Mouse (Mus musculus) hindbrain, embryonic 11.5 days (tissue): ENCODE results near the gene Ferd3l. TPM values are rescaled to one million over a fixed set of nuclear protein-coding genes. Genes with fewer than 3 reads are reported as not detected.

ENCODE experiments used
- ATAC-seq: fragments of 200-750 bp; cut with Nextera tagmentation; 2 replicates; pipeline ENCODE4 v1.8.0; 2017; ENCODE audit warnings: mild to moderate bottlenecking, moderate TSS enrichment, moderate library complexity; ENCODE audit not compliant: low FRiP score
- DNase-seq: peaks from one replicate; pipeline ENCODE4 v3.0.0-alpha.2; 2015; ENCODE audit warnings: low spot score
- H3K27ac ChIP-seq: fragments of 300-500 bp; sonication (generic); 2 replicates; pipeline ENCODE4 v1.5.1; 2014; ENCODE audit warnings: mild to moderate bottlenecking, low read depth, low read length
- H3K27me3 ChIP-seq: fragments of 300-500 bp; sonication (generic); 2 replicates; pipeline ENCODE4 v1.6.1; 2014; ENCODE audit warnings: mild to moderate bottlenecking, low read length, moderate library complexity, mixed read lengths; ENCODE audit not compliant: control insufficient read depth, insufficient read depth
- H3K36me3 ChIP-seq: fragments of 300-500 bp; sonication (generic); 2 replicates; pipeline ENCODE4 v1.6.1; 2014; ENCODE audit warnings: mild to moderate bottlenecking, low read length, moderate library complexity, mixed read lengths; ENCODE audit not compliant: control insufficient read depth, insufficient read depth
- H3K4me1 ChIP-seq: fragments of 300-500 bp; sonication (generic); replicated peaks from 2 replicates; pipeline ENCODE4 v1.6.1; 2014; ENCODE audit warnings: low read length, mixed read lengths; ENCODE audit not compliant: control insufficient read depth, insufficient read depth
- H3K4me2 ChIP-seq: fragments of 300-500 bp; sonication (generic); replicated peaks from 2 replicates; pipeline ENCODE4 v1.6.1; 2014; ENCODE audit warnings: mild to moderate bottlenecking, low read depth, low read length
- H3K4me3 ChIP-seq: fragments of 300-500 bp; sonication (generic); 2 replicates; pipeline ENCODE4 v1.5.1; 2014; ENCODE audit warnings: low read depth, low read length
- H3K9ac ChIP-seq: fragments of 300-500 bp; sonication (generic); 2 replicates; pipeline ENCODE4 v1.6.1; 2014; ENCODE audit warnings: low read depth, low read length
- H3K9me3 ChIP-seq: fragments of 300-500 bp; sonication (generic); 2 replicates; pipeline ENCODE4 v1.6.1; 2016; ENCODE audit warnings: low read length; ENCODE audit not compliant: control insufficient read depth
- WGBS: fragments of 180-500 bp; shearing (Covaris S2); extraction: QIAGEN DNeasy Blood & Tissue Kit; methylation state at CpG from one replicate; pipeline ENCODE4 v1.1.7; 2014; 5-methylcytosine and 5-hydroxymethylcytosine counted together
- polyA plus RNA-seq: library from polyadenylated mRNA; unstranded; fragments of >200 nt; fragmentation: Nextera tagmentation; extraction: Ambion mirVana; gene quantifications from 2 replicates; pipeline ENCODE4 v1.2.1, GENCODE M21; 2014

The Ferd3l gene
- 1.5 and 2.9 TPM in 2 replicates for polyA plus RNA-seq

GRCm38 (mm10) chr12:33928331-33929192, at the start of gene Ferd3l:
Gene Ferd3l, plus strand, starts transcription at chr12:33928425.
- Histone ChIP-seq H3K4me2 (peak within 1 kb of the TSS; percentile 39), H3K27me3 (peaks cover 23% of the 10 kb centered on the region), H3K27ac (no peak within 1 kb of the TSS), H3K9me3 (no peaks in the 10 kb centered on the region), H3K9ac (no peak within 1 kb of the TSS), H3K4me1 (0 out of 2 replicates have a peak, but pooled peaks cover 3% of the 10 kb centered on the region), H3K36me3 (no peaks in the 10 kb centered on the region), H3K4me3 (peak within 1 kb of the TSS; percentile 33)
- under 1% methylated on average over 39 of the region's 39 CpGs for WGBS
- DNase-seq (peak; percentile 42), ATAC-seq (peak; percentile 30; the same call in 1 of the 2 replicates)

GRCm38 (mm10) chr12:33893956-33894355, 34.3 kb upstream of the Ferd3l start:
- Histone ChIP-seq H3K9ac (no peak overlapping the region), H3K4me3 (no peak overlapping the region), H3K36me3 (no peaks in the 10 kb centered on the region), H3K27ac (no peak overlapping the region), H3K4me1 (no peaks in the 10 kb centered on the region), H3K9me3 (no peaks in the 10 kb centered on the region), H3K4me2 (no peak overlapping the region), H3K27me3 (no peaks in the 10 kb centered on the region)
- 90% methylated on average over 2 of the region's 2 CpGs for WGBS
- ATAC-seq (no peak), DNase-seq (no peak)

- DNase-seq: no peak
- WGBS: 83% methylated on average over 1 of the region's 1 CpGs
- no peak overlapping the region for H3K4me3 ChIP-seq
These were observed 33.6 kb upstream of the Ferd3l start for GRCm38 (mm10) chr12:33894621-33895020.

GRCm38 (mm10) chr12:33926751-33927150, 1.5 kb upstream of the Ferd3l start:
- H3K9me3 ChIP-seq: no peaks in the 10 kb centered on the region
- 6% methylated on average over 3 of the region's 3 CpGs for WGBS
- DNase-seq (peak; percentile 34), ATAC-seq (no peak)
- H3K4me2 ChIP-seq: no peak overlapping the region
- peaks cover 23% of the 10 kb centered on the region for H3K27me3 ChIP-seq
- H3K36me3 ChIP-seq: no peaks in the 10 kb centered on the region
- H3K27ac ChIP-seq: no peak overlapping the region
- no peak overlapping the region for H3K4me3 ChIP-seq
- H3K9ac ChIP-seq: no peak overlapping the region
- 0 out of 2 replicates have a peak, but pooled peaks cover 3% of the 10 kb centered on the region for H3K4me1 ChIP-seq

More at GRCm38 (mm10) chr12:33894621-33895020, 33.6 kb upstream of the Ferd3l start:
- no peaks in the 10 kb centered on the region for H3K9me3 ChIP-seq
- no peaks in the 10 kb centered on the region for H3K36me3 ChIP-seq
- H3K27me3 ChIP-seq: no peaks in the 10 kb centered on the region
- H3K4me1 ChIP-seq: no peaks in the 10 kb centered on the region
- H3K9ac ChIP-seq: no peak overlapping the region
- H3K27ac ChIP-seq: no peak overlapping the region
- no peak overlapping the region for H3K4me2 ChIP-seq
- no peak for ATAC-seq

GRCm38 (mm10) chr12:33927334-33928098, 709 bp upstream of the Ferd3l start:
- Histone ChIP-seq H3K36me3 (no peaks in the 10 kb centered on the region), H3K27me3 (peaks cover 23% of the 10 kb centered on the region), H3K4me1 (0 out of 2 replicates have a peak, but pooled peaks cover 3% of the 10 kb centered on the region), H3K9me3 (no peaks in the 10 kb centered on the region), H3K9ac (no peak overlapping the region), H3K4me3 (peak overlapping the region; percentile 33; the same call in 1 of the 2 replicates), H3K27ac (no peak overlapping the region), H3K4me2 (peak overlapping the region; percentile 39; the same call in 1 of the 2 replicates)
- DNase-seq (peak; percentile 54), ATAC-seq (peak; percentile 51)
- WGBS: 2% methylated on average over 15 of the region's 15 CpGs

GRCm38 (mm10) chr12:33952843-33953242, 24.6 kb downstream of the Ferd3l start:
- Histone ChIP-seq H3K36me3 (no peaks in the 10 kb centered on the region), H3K4me3 (no peak overlapping the region), H3K27ac (no peak overlapping the region), H3K27me3 (peaks cover 36% of the 10 kb centered on the region), H3K4me1 (peaks cover 6% of the 10 kb centered on the region), H3K9me3 (no peaks in the 10 kb centered on the region), H3K4me2 (no peak overlapping the region), H3K9ac (no peak overlapping the region)
- WGBS: 4% methylated on average over 3 of the region's 3 CpGs
- DNase-seq: no peak
- no peak for ATAC-seq

- Histone ChIP-seq H3K4me1 (peaks cover 11% of the 10 kb centered on the region), H3K4me3 (no peak overlapping the region), H3K27ac (no peak overlapping the region), H3K4me2 (no peak overlapping the region), H3K9ac (no peak overlapping the region), H3K36me3 (no peaks in the 10 kb centered on the region), H3K9me3 (no peaks in the 10 kb centered on the region), H3K27me3 (peaks cover 54% of the 10 kb centered on the region)
- WGBS: 8% methylated on average over 8 of the region's 8 CpGs
- ATAC-seq (no peak), DNase-seq (peak; percentile 50)
These were observed 26.8 kb downstream of the Ferd3l start for GRCm38 (mm10) chr12:33954931-33955565.

GRCm38 (mm10) chr12:33955606-33956295, 27.5 kb downstream of the Ferd3l start:
- Histone ChIP-seq H3K27ac (no peak overlapping the region), H3K27me3 (peaks cover 57% of the 10 kb centered on the region), H3K9me3 (no peaks in the 10 kb centered on the region), H3K4me3 (no peak overlapping the region), H3K36me3 (no peaks in the 10 kb centered on the region), H3K9ac (no peak overlapping the region), H3K4me1 (peaks cover 11% of the 10 kb centered on the region), H3K4me2 (peak overlapping the region; percentile 19)
- WGBS: 2% methylated on average over 28 of the region's 28 CpGs
- peak; percentile 71 for DNase-seq
- peak; percentile 23; the same call in 1 of the 2 replicates for ATAC-seq
